Mouse (Mus musculus) hindbrain, embryonic 11.5 days (tissue): ENCODE results near the gene Olfm3. TPM values are rescaled to one million over a fixed set of nuclear protein-coding genes. Genes with fewer than 3 reads are reported as not detected.

Source experiments
- ATAC-seq: fragments of 200-750 bp; cut with Nextera tagmentation; 2 replicates; pipeline ENCODE4 v1.8.0; 2017; ENCODE audit warnings: mild to moderate bottlenecking, moderate TSS enrichment, moderate library complexity; ENCODE audit not compliant: low FRiP score
- DNase-seq: peaks from one replicate; pipeline ENCODE4 v3.0.0-alpha.2; 2015; ENCODE audit warnings: low spot score
- H3K27ac ChIP-seq: fragments of 300-500 bp; sonication (generic); 2 replicates; pipeline ENCODE4 v1.5.1; 2014; ENCODE audit warnings: mild to moderate bottlenecking, low read depth, low read length
- H3K27me3 ChIP-seq: fragments of 300-500 bp; sonication (generic); 2 replicates; pipeline ENCODE4 v1.6.1; 2014; ENCODE audit warnings: mild to moderate bottlenecking, low read length, moderate library complexity, mixed read lengths; ENCODE audit not compliant: control insufficient read depth, insufficient read depth
- H3K36me3 ChIP-seq: fragments of 300-500 bp; sonication (generic); 2 replicates; pipeline ENCODE4 v1.6.1; 2014; ENCODE audit warnings: mild to moderate bottlenecking, low read length, moderate library complexity, mixed read lengths; ENCODE audit not compliant: control insufficient read depth, insufficient read depth
- H3K4me1 ChIP-seq: fragments of 300-500 bp; sonication (generic); replicated peaks from 2 replicates; pipeline ENCODE4 v1.6.1; 2014; ENCODE audit warnings: low read length, mixed read lengths; ENCODE audit not compliant: control insufficient read depth, insufficient read depth
- H3K4me2 ChIP-seq: fragments of 300-500 bp; sonication (generic); replicated peaks from 2 replicates; pipeline ENCODE4 v1.6.1; 2014; ENCODE audit warnings: mild to moderate bottlenecking, low read depth, low read length
- H3K4me3 ChIP-seq: fragments of 300-500 bp; sonication (generic); 2 replicates; pipeline ENCODE4 v1.5.1; 2014; ENCODE audit warnings: low read depth, low read length
- H3K9ac ChIP-seq: fragments of 300-500 bp; sonication (generic); 2 replicates; pipeline ENCODE4 v1.6.1; 2014; ENCODE audit warnings: low read depth, low read length
- H3K9me3 ChIP-seq: fragments of 300-500 bp; sonication (generic); 2 replicates; pipeline ENCODE4 v1.6.1; 2016; ENCODE audit warnings: low read length; ENCODE audit not compliant: control insufficient read depth
- WGBS: fragments of 180-500 bp; shearing (Covaris S2); extraction: QIAGEN DNeasy Blood & Tissue Kit; methylation state at CpG from one replicate; pipeline ENCODE4 v1.1.7; 2014; 5-methylcytosine and 5-hydroxymethylcytosine counted together
- polyA plus RNA-seq: library from polyadenylated mRNA; unstranded; fragments of >200 nt; fragmentation: Nextera tagmentation; extraction: Ambion mirVana; gene quantifications from 2 replicates; pipeline ENCODE4 v1.2.1, GENCODE M21; 2014

Olfm3 gene
- polyA plus RNA-seq, 1 experiment from 2014 or later = 1.9 TPM

- H3K4me1 ChIP-seq = no peaks in the 10 kb centered on the region
- H3K9ac ChIP-seq = no peak overlapping the region
- H3K27me3 ChIP-seq = no peaks in the 10 kb centered on the region
- WGBS = 94% methylated on average over 1 of the region's 1 CpGs
- ATAC-seq = no peak
- no peaks in the 10 kb centered on the region for H3K9me3 ChIP-seq
- no peaks in the 10 kb centered on the region for H3K36me3 ChIP-seq
- no peak overlapping the region for H3K27ac ChIP-seq
- no peak overlapping the region for H3K4me3 ChIP-seq
- no peak overlapping the region for H3K4me2 ChIP-seq
- no peak for DNase-seq
Measured at GRCm38 (mm10) chr3:115028046-115028445, 124.2 kb downstream of the Olfm3 start.

GRCm38 (mm10) chr3:115028611-115029010, 124.7 kb downstream of the Olfm3 start:
- H3K9me3 ChIP-seq = no peaks in the 10 kb centered on the region
- no peaks in the 10 kb centered on the region for H3K27me3 ChIP-seq
- no peak overlapping the region for H3K9ac ChIP-seq
- H3K4me1 ChIP-seq = no peaks in the 10 kb centered on the region
- no peaks in the 10 kb centered on the region for H3K36me3 ChIP-seq
- H3K4me3 ChIP-seq = no peak overlapping the region
- no peak for DNase-seq
- no peak overlapping the region for H3K27ac ChIP-seq
- no peak overlapping the region for H3K4me2 ChIP-seq
- ATAC-seq = no peak
- WGBS = 81% methylated on average over 1 of the region's 1 CpGs

GRCm38 (mm10) chr3:115049060-115049459, 145.2 kb downstream of the Olfm3 start:
- Histone ChIP-seq H3K9me3 (no peaks in the 10 kb centered on the region), H3K27me3 (no peaks in the 10 kb centered on the region), H3K4me3 (no peak overlapping the region), H3K36me3 (no peaks in the 10 kb centered on the region), H3K27ac (no peak overlapping the region), H3K4me2 (no peak overlapping the region), H3K4me1 (no peaks in the 10 kb centered on the region), H3K9ac (no peak overlapping the region)
- ATAC-seq (no peak), DNase-seq (no peak)
- 87% methylated on average over 5 of the region's 5 CpGs for WGBS

GRCm38 (mm10) chr3:115064901-115065300, 161.0 kb downstream of the Olfm3 start:
- ATAC-seq = no peak
- no peaks in the 10 kb centered on the region for H3K4me1 ChIP-seq

GRCm38 (mm10) chr3:115080428-115081181, 176.7 kb downstream of the Olfm3 start:
- Histone ChIP-seq H3K4me1 (no peaks in the 10 kb centered on the region), H3K4me2 (no peak overlapping the region), H3K4me3 (no peak overlapping the region), H3K36me3 (no peaks in the 10 kb centered on the region), H3K9ac (no peak overlapping the region), H3K9me3 (no peaks in the 10 kb centered on the region), H3K27ac (no peak overlapping the region), H3K27me3 (no peaks in the 10 kb centered on the region)
- WGBS = 47% methylated on average over 12 of the region's 12 CpGs
- DNase-seq (peak; percentile 13), ATAC-seq (no peak)

More at GRCm38 (mm10) chr3:115064901-115065300, 161.0 kb downstream of the Olfm3 start:
- Histone ChIP-seq H3K27me3 (no peaks in the 10 kb centered on the region), H3K4me2 (no peak overlapping the region), H3K27ac (no peak overlapping the region), H3K36me3 (no peaks in the 10 kb centered on the region), H3K9ac (no peak overlapping the region), H3K4me3 (no peak overlapping the region), H3K9me3 (no peaks in the 10 kb centered on the region)
- WGBS = 80% methylated on average over 1 of the region's 1 CpGs
- no peak for DNase-seq

- no peak overlapping the region for H3K9ac ChIP-seq
- no peaks in the 10 kb centered on the region for H3K4me1 ChIP-seq
- 47% methylated on average over 2 of the region's 2 CpGs for WGBS
- H3K27me3 ChIP-seq = no peaks in the 10 kb centered on the region
- no peaks in the 10 kb centered on the region for H3K36me3 ChIP-seq
- H3K4me3 ChIP-seq = no peak overlapping the region
- no peaks in the 10 kb centered on the region for H3K9me3 ChIP-seq
- H3K27ac ChIP-seq = no peak overlapping the region
- ATAC-seq (no peak), DNase-seq (no peak)
- H3K4me2 ChIP-seq = no peak overlapping the region
Measured at GRCm38 (mm10) chr3:115081371-115081770, 177.5 kb downstream of the Olfm3 start.

GRCm38 (mm10) chr3:115082947-115083346, 179.1 kb downstream of the Olfm3 start:
- Histone ChIP-seq H3K4me2 (no peak overlapping the region), H3K9me3 (no peaks in the 10 kb centered on the region), H3K4me3 (no peak overlapping the region), H3K27ac (no peak overlapping the region), H3K27me3 (no peaks in the 10 kb centered on the region), H3K4me1 (no peaks in the 10 kb centered on the region), H3K9ac (no peak overlapping the region), H3K36me3 (no peaks in the 10 kb centered on the region)
- ATAC-seq = peak; percentile 50; the same call in 1 of the 2 replicates
- DNase-seq = no peak

- H3K9ac ChIP-seq = no peak overlapping the region
- 81% methylated on average over 3 of the region's 3 CpGs for WGBS
Measured at GRCm38 (mm10) chr3:115088281-115088680, 184.4 kb downstream of the Olfm3 start.

GRCm38 (mm10) chr3:115090670-115091069, 186.8 kb downstream of the Olfm3 start:
- Histone ChIP-seq H3K9me3 (no peaks in the 10 kb centered on the region), H3K4me1 (no peaks in the 10 kb centered on the region), H3K4me3 (no peak overlapping the region), H3K36me3 (no peaks in the 10 kb centered on the region), H3K27ac (no peak overlapping the region), H3K4me2 (no peak overlapping the region), H3K9ac (no peak overlapping the region), H3K27me3 (no peaks in the 10 kb centered on the region)
- WGBS = 36% methylated on average over 2 of the region's 2 CpGs
- ATAC-seq = no peak
- no peak for DNase-seq

More at GRCm38 (mm10) chr3:115088281-115088680, 184.4 kb downstream of the Olfm3 start:
- H3K27ac ChIP-seq = no peak overlapping the region
- no peaks in the 10 kb centered on the region for H3K27me3 ChIP-seq
- no peak overlapping the region for H3K4me3 ChIP-seq
- no peaks in the 10 kb centered on the region for H3K4me1 ChIP-seq
- no peaks in the 10 kb centered on the region for H3K9me3 ChIP-seq
- no peak overlapping the region for H3K4me2 ChIP-seq
- H3K36me3 ChIP-seq = no peaks in the 10 kb centered on the region
- ATAC-seq (no peak), DNase-seq (no peak)
